Mouse (Mus musculus) cerebellum, postnatal 25 days (tissue): ENCODE measurements around the gene Arid5b.

Source experiments
- DNase-seq, 2 experiments: peaks; one replicate each; pipeline ENCODE4 v3.0.0; 2021; ENCODE audit warnings: mixed read lengths in 2 of 2

Gene Arid5b

DNA sequence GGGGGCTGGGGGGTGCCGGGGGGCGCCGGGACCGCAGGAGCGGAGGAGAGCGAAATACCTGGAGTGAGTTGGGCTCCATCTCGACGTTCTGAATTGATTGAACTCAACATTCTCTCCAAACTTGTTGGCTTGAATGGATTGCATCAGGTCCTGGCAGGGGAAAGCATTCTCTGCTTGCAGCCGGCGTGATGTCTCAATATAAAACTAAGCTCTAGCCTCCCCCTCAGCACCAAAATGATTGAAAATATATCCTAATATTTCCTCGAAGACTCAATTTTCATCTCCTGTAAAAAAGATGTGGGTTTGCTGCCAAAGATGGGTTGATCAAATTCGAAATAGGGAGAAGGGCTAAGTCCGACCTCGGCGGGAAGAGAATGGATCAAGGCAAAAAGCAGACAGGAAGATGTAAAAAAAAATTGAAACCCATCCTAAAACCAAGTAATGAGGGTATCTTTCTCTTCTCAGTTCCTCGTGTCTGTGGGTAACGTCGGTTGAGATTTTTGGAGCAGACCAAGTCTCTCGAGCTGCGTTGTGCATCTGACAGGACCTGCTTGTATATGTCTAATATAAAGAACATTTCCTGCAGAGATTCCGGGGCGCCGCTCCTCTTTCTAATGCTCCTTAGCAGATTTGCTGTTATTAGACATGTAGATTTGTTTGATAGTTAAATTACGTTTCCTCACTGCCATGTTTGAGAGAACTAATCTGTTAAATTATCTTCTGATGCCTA lies at the start of gene Arid5b:
Gene Arid5b, minus strand, starts transcription at position 109 of the 730 bp plus-strand sequence.
- peak; percentile 76 to 80 for DNase-seq

DNA sequence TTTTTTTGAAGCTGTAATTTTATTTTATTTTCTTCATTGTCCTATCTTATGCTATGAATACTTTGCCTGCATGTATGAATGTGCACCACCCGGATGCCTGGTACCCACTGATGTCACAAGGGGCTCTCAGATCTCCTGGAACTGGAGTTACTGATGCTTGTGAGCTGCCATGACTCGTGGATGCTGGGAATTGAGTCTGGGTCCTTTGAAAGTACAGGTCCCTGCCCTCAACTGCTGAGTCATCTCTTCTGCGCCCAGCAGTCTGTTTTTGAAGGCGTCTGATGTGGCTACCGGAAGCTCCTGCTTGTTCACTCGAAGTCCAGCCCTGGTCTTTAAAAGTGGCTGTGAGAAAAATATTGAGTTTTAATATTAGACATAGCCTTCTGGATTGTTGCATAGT lies 46.8 kb upstream of the Arid5b start:
- no peak for DNase-seq

DNA sequence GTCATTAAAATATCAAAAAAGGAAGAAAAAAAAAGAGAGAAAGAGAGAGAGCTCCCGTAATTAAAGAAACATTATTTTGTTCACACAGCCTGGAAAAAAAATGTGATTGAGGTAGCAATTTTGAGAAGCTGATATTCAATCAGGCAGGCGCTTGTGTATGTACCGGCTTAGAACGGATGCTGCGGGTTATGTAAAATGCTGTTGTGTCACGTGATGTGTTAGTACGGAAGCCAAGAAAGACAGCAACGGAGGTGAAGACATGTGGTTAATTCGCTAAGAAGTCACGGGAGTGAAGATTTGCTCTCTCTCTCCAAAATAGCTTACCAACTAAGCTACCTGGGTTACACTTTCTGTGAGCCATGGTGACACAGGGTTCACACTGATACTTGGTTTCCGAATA lies 45.5 kb upstream of the Arid5b start:
- DNase-seq = no peak

DNA sequence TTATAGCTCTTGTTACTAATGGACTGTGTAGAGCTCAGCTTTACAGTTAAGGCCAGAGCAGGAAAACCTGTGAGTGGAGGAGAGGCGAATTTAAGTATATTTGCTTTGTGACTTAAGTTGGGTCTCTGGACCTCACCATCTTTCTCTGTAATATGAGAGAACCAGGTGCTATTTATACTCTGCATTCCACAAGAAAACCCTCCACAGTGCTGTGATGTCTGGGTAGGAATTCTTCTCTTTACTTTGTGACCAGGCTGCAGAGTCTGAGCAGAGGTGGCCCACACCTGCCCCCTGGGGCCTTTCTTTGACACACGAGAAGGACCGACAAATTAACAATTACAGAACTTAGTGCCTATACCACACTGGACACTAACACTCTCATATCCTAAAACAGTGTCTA lies 44.6 kb upstream of the Arid5b start:
- no peak for DNase-seq

DNA sequence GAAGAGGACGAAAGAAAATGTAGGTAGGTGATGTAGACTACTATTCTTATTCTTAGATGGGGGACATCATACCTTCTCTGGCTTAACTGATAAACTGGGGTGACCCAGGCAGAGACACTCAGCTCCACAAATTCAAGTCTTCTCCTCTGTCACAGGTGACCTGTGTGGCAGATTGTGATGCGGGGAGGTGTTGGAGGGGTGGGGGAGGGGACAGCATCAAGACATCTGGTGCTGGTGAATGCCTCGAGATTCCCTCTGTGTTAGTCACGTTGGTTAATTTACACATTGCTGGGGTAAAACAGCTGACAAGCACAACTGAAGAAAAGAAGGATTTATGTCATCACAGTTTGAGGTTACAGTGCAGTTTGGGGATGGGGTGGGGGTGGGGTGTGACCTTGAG lies 42.4 kb upstream of the Arid5b start:
- no peak for DNase-seq

DNA sequence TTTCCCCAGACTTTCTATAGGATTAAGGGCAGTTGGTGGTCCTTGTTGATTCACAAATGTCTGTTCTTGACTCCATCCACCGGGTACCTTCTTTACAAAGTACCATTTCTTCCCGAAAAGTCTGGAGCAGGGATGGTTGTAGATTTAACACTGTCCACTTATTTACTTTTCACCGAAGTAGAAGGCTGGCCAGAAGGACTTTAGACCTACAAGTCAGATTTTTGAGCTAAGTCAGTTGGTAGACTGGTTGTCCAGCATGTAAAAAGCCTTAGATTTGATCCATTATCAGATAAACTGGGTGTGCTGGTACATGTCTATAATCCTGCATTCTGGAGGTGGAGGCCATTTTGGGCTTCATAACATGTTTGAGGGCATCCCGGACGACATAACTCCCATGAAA lies 42.0 kb upstream of the Arid5b start:
- DNase-seq = no peak

DNA sequence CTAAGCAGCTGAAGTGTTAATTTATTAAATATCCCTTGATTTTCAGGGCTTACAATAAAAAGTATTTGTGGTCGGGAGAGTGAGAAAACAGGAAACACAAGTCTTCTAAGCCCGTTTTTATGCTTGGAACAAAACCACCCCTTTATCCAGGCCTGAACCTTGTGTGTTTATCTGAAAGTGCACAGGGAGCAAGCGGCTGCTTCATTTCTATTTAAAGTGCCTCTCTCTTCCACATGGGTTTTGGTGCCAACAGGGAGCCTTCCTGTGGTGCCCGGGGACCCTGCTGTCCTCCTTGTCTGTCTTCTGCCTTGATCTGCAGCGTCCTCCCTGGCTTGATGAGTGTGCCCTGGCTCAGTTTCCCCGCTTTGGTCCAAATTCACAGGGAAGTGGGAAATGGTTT lies 40.9 kb upstream of the Arid5b start:
- DNase-seq = peak; percentile 4 to 9

DNA sequence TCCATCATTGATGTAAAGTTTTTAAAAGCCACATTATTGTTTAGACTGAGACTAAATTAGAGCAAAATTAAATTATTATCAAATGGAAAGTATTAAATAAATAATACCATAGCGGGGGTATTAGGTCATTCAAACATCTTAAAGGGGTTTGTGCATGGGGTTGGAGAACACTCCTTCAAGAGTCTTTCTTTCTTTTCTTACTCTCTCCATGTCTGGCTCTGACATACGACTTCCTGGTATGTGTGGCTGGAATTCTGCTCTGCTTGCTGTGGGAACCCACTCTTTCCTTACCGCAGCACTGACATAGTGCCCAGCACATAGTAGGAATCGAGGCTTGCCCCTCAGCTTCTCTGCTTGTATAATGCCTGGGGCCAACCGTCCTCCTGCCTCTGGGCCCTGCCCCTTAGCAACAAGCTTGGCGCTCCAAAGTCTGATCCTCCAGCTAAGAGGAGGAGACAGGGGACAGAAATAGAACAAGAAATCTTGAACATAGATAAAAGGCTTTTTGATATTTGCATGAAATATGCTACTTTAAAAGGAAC lies 40.0 kb upstream of the Arid5b start:
- no peak for DNase-seq

DNA sequence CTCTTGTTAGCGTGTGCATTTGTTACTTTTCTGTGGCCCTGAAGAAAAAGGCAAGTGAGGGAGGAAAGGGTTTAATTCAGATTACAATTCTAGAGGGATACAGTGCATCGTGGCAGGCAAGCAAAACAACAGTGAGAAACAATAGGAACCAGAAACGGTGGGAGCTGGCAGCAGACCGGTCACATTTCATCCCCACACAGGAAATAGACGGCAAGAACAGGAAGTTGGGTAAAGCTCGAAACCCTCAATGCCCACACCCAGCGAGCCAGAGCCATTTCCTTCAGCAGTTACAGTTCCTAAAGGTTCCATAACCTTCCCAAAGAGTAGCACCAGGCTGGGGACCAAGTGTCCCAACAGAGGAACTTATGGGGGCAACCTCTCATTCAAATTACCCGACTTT lies 34.2 kb upstream of the Arid5b start:
- DNase-seq = no peak

DNA sequence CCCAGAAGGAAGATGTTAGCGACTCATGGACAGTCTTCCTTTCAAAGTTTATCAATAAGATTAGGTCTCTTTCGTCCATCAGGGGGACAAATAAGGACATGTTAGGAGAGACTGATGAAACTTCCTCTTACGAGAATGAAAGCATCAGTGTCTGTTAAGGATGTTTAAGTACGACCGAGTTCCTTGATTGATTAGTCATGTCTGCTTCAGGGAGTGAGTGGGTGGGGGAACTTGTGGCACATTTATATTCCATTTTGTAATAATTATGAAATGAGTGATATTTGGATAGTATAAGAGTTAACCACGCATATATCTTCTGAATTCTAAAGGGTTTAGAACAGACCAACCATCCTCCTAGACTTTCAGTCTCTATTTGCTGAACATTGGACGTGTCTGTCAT lies 22.5 kb upstream of the Arid5b start:
- DNase-seq = no peak

DNA sequence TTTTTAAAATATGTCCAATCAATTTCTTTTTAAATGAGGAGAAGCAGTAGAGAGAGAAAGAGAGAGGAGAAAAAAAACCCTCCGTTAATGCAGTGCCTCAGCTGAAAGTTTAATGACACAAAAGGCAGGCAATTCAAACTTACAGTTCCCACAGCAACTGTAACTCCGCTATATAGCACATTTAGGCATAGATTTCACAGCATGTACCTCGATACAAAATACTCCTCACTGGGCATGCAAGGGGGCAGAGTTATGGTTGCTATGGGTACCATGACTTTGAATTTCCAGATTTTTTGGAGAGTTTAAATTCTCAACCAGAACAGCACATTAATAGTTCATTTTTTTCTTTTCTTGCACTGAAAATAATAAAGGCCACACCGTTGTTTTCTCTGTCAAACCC lies 10.9 kb upstream of the Arid5b start:
- no peak for DNase-seq

DNA sequence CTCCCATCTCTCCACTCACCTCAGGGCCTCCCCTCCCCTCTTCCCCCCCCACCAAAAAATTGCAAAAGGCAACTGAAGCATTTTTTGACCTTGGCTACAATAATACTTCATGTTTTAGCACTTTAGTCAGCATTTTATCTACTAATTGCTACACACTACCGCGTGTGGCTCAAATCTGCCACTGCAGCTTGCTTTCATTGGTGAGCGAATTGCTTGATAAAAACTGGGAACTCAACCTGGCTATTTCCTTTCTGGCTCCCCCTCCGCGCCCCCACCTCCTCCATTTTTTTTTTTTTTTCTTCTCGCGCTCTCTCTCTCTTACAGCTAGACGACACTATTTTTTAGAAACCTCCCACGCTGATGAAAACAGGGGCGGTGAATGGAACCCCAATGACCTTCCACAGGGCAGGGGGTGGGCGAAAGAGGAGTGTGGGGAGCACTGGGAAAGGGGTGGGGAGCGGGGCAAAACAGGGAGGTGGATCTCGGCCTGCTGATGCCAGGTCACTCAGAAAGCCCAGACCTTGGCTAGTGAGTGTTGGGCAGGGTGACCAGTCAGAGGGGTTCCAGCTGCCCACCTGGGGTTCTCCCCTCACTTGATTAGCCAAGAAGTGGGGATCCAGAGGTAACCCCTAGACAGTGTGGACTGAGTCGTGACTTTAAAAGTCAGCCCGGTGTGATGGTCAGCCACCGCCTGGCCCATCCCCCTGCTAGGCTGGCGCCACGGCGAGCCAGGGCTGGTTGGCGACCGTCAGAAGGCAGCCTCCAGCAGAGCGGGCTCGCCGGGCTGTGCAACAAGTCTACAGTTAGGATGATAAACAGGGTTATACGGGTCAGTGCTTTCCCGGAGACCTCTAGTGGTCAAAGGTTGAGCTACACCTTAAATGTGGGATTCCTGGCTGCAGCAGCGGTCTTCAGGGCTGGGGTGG lies 4.2 kb upstream of the Arid5b start:
- peak; percentile 82 to 84 for DNase-seq

DNA sequence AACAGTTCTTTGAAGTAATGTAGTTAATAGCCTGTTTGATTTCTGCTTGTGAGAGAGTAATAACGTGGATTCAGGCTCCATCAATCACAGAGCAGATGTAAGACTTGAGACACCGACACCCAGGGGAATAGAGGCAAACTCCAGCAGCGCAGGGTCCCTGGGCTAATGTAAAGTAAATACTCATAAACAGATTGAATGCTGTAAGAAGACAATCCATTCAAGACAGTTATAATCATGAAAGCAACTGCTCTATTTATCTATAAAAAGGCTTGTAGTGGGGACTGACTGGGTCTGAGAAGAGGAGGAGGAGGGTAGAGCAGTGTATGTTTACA lies 3.2 kb upstream of the Arid5b start:
- no peak for DNase-seq

DNA sequence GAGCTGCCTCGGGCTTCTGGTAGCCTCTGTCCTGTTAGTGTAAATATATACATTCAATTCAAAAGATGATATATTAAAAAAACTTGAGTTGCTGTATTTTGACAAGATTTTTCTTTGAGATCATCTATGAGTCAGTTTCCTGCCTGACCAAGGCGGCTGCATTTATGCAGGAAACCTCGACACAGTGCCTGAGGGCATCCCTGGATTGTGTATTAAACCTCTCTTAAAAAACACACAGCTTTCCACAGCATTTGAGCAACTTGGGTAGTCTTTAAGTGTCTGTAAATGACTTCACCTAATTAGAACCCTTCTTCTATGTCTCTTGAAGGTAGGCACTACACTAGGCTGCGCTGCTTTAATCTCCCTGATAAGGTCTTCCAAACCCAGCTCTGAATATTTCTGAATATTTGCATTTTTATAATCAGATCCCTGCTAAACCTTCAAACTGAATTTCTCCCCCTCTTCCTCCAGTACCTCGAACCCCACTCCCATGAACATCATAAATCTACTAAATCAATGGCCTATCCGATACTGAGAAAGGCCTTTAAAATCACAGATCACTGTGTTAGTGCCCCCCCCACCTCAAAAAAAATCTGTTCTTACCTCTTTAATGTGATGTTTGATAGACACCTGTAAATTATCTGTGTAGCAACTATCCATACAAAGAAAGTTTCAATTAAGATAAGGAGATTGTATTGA lies 2.7 kb upstream of the Arid5b start:
- DNase-seq = no peak

DNA sequence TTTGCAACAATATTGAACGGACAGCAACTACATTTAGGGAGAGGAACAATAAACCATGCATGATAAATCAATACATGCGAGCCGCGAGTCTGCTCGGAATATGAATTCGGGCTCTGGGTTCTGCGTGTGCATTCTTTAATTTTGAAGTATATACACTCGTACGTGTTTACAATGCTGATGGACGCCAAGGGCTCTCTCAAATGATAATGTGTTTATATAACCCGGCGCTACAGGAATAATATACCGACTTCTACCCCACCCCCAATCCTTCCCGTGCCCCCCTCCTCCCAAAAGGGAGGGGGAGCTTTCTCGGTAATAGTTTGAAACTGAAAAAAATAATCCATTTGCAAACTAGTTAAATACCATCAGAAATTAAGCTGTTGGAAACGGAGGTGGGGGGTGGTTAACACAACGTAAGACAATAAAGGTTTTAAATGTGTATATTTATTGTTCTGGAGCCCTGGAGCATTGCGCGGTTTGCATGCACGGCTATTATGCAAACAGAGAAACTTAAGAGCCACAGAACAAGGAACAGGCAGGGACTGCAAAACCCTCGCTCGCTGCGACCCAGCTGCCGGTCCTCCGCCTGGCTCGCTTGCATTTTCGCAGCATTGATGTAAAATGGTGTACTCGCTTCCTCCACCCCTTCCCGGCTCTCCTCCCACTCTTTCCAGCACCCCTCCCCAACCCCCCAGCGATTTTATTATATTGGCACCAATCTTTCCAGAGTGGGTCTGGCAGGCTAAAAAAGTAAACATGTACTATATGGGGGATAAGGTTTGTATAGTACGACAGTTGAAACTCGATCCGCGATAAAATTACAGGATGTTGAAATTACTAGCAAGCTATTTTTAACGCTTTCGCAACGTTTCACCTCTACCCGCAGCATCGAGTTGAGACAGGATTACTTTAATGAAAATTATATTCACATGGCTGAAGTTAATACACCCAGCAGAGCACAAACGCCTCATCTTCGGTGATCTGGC lies 1.3 kb upstream of the Arid5b start:
- peak; percentile 86 for DNase-seq

DNA sequence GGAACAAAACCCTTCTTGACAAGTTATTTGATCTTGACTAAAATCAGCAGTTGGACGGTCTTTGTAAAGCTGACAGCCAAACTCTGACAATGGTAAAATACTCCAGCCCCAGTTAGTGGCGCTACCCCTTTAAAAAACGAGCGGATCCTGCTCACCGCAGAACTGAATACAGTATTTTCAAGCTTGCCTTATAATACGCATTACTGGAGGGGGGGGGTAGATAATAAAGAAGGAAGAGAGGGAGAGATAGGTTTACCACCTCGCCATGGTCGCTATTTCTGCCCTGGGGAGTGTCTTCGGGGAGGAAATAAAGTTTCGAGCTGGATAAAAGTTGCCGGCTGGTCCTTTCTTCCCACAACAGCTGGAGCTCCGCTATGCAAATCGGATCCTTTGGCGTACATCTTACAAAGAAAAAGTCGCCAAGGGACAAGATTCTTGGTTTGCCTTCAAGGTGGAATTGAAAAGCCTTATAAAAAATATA lies 829 bp downstream of the Arid5b start:
- DNase-seq = peak; percentile 51 to 60

DNA sequence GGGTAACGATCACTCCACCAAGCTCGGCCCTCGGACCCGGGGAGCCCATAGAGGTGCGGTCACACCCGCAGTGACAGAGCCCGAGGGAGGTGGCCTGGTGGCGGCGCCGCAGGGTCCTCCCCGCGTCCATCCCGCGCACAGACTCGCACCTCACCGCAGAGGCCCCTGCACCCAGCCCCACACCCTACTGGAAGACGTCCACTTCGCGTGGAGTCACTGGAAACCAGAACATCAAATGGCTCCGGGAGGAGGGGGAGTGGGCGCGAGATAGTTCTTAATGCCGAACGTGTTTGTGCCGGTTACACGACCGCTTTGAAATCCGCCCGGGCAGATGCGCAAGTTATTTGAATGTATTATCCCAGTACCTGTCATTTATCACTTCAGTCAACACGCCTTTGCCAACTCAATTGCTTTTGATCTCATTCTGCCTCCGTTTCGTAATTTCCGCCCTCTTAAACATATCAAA lies 1.5 kb downstream of the Arid5b start:
- peak; percentile 75 to 78 for DNase-seq

DNA sequence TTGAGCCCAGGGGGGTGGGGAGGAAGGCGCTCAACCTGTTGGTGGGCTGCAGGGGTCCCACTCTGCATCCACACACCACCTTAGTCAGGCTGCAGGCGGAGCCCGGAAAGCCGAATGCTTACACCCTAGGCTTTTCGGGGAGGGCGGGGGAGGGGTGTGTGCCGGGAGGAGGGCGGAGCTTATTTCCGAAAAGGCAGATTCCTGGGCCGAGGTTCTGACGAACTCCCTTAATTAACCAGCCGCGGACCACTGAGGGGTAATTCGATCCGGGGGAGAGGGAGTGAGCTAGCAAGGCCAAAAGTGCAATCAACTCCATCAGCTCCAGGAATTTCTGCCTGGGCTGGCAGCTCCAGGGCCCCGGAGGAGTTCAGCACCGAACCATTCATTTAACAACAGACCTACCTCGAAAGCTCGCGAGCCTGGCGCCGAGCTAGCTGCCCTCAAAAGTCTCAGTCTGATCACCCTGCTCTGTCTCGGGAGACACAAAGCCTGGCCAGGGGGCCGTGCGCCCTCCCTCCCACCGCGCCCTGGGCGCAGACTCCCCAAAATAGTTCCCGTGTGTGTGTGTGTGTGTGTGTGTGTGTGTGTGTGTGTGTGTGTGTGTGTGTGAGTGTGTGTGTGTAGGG lies 2.1 kb downstream of the Arid5b start:
- peak; percentile 83 to 89 for DNase-seq

DNA sequence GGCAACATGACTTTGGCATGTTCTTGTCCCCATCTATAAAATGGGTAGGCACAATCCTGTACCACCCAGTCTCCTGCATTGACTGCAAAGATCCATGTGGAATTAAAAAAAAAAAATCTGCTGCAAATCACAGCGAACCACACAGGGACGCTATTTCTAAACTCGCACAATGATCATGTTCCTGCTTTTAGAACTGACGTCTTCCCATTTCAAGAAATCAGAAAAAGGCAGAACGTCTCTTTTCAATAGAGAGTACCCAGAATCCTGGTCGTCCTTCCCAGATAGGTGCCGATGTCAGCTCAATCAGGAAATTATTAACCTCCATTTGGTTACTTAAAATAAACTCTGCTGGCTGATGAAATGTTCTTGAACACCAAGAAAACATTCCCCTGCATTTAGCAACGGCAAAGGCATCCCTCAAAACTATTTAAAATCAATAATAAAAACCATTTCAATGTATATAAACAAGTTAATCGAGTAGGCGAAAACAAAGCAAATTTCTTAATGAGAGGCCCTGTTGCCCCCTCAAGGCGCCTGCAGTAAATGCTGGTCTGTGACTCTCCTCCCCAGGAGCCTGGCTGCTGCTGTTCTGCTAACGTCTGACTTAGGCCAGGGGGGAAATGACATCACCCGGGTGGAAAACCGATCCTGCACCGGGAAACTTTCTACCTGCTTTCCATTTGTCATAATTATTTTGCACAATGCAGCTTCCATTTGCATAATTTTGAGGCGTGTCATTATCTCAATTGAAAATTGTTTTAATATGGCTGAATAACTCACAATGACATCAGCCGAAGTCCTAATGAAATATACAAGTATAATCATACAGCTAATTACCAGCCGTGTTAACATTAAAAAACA lies 3.4 kb downstream of the Arid5b start:
- DNase-seq = peak; percentile 50 to 56

DNA sequence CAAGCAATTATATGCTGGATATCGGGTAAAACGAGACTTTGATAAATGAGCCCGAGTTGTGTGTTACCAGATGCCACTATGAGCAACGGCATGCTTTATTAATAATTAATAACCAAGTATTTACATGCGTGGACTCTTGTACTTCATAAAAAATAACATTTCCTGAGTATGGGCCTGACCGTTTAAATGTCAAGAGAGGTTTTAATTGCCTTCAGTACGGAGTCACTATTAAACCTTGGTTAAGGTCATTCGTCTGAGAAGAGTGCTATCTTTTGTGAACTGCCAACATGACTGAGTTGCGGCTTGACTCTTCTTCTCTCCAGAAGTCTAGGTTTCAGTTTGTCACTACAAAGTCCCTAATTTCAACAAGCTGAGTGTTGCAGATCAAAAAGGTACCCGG lies 8.8 kb downstream of the Arid5b start:
- no peak for DNase-seq
